Mouse (Mus musculus): ENCODE data around the gene Zfr. TPM values are rescaled to one million over a fixed set of nuclear protein-coding genes. Genes with fewer than 3 reads are reported as not detected.

Gene Zfr
- polyA plus RNA-seq, 1 experiment from 2014 or later = 38.1 TPM

DNA sequence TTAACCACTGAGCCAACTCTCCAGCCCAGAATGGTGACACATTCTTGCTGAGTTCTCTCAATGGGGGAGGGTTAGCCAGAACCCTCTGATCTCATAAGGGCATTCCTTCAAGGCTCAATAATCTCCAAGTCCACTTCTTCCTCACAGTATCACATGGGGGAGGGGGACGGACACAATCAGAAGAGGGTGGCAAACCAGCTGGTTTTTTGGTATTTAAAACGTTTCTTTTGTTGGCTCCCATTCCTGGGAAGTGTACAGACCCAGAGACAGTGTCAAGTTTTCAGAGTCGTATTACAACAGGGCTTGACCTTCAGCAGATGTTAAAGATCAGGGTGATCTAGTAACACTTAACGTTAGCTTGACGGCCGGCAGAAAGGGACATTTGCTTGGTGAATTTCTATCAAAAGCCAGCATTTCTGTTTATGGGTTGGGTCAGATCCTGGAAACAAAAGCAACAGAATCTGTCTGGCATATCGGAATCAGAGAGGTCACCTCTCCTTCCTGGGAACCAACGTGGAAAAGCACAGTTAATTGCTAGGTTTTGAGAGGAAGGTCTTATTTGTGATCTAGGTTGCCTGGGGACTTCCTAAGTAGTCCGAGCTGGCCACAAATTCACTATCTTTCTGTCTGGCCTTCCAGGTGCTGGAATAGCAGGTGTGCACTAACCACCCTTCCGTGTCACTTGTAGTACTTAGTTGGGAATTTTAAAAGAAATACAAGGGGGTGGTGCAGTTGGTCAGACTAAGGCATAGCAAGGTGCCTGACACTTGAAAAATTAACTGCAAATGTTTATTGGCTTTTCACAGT, 86.1 kb downstream of the Zfr start:
- Histone ChIP-seq H3K9me3 (replicated peaks; ENCODE audit: control insufficient read depth, low read length) (no peaks in the 10 kb centered on the region), H3K27me3 (ENCODE audit: control insufficient read depth, insufficient read depth, low read depth, low read length) (no peaks in the 10 kb centered on the region), H3K36me3 (ENCODE audit: control insufficient read depth, insufficient read depth) (no peaks in the 10 kb centered on the region), H3K27ac (ENCODE audit: low read length) (peak overlapping the region; percentile 99), H3K9ac (ENCODE audit: low read depth, low read length) (peak overlapping the region; percentile 69), H3K4me2 (ENCODE audit: low read depth, low read length) (peak overlapping the region; percentile 84), H3K4me3 (ENCODE audit: low read depth, low read length) (peak overlapping the region; percentile 67), H3K4me1 (ENCODE audit: control insufficient read depth, low read depth, low read length) (peaks cover 38% of the 10 kb centered on the region)
- WGBS (ENCODE audit: insufficient replicate concordance) = 34% methylated on average over 10 of the region's 10 CpGs
- no peak for ATAC-seq (ENCODE audit: low read depth)

DNA sequence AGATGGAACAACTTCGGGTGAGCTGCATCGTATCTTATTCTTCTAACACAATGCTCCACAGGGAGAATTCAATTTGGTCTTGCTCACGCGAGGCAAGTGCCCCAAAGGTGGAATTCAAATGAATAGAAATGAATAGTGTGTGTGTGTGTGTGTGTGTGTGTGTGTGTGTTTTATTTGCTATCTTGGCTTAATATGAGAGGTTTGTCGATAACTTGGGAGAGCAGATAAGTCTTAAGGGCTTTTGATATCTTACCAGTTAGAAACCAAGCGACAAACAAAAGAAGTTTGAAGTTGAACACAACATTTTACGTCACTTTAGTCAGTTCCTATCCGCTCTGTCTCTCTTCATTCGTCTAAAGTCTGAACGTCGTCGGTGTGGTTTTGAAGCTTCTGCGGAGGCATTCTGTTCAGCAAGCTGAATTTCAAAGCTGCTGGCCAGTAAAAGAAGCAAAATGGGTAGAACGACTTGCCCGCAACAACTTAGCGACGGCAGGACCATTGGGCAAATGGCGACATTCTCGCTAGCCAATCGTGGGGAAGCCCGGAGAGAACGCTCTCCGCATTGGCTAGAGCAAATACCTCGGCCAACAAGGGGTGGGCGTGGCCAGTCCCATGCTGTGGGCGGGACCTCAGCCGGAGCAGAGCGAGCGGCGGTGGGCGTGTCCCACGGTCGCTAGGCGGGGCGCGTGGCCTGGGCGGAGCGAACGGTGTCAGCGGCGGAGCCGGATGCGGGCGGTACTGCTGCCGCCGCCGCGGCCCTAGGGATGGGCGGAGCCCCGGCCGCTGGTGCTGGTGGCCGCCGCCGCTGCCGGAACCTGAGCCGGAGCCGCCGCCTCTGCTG, 86.9 kb downstream of the Zfr start, which contains the start of gene Mtmr12:
Mtmr12 (plus strand) TSS at position 710 of the 841 bp plus-strand sequence.
- Histone ChIP-seq H3K9ac (ENCODE audit: low read depth, low read length) (peak within 1 kb of the TSS; percentile 97), H3K27ac (ENCODE audit: low read length) (peak within 1 kb of the TSS; percentile 99), H3K27me3 (ENCODE audit: control insufficient read depth, insufficient read depth, low read depth, low read length) (no peaks in the 10 kb centered on the region), H3K4me2 (ENCODE audit: low read depth, low read length) (peak within 1 kb of the TSS; percentile 90), H3K36me3 (ENCODE audit: control insufficient read depth, insufficient read depth) (no peaks in the 10 kb centered on the region), H3K4me1 (ENCODE audit: control insufficient read depth, low read depth, low read length) (peaks cover 44% of the 10 kb centered on the region), H3K9me3 (replicated peaks; ENCODE audit: control insufficient read depth, low read length) (no peaks in the 10 kb centered on the region), H3K4me3 (ENCODE audit: low read depth, low read length) (peak within 1 kb of the TSS; percentile 93)
- under 1% methylated on average over 57 of the region's 58 CpGs for WGBS (ENCODE audit: insufficient replicate concordance)
- peak; percentile 93 for ATAC-seq (ENCODE audit: low read depth)

DNA sequence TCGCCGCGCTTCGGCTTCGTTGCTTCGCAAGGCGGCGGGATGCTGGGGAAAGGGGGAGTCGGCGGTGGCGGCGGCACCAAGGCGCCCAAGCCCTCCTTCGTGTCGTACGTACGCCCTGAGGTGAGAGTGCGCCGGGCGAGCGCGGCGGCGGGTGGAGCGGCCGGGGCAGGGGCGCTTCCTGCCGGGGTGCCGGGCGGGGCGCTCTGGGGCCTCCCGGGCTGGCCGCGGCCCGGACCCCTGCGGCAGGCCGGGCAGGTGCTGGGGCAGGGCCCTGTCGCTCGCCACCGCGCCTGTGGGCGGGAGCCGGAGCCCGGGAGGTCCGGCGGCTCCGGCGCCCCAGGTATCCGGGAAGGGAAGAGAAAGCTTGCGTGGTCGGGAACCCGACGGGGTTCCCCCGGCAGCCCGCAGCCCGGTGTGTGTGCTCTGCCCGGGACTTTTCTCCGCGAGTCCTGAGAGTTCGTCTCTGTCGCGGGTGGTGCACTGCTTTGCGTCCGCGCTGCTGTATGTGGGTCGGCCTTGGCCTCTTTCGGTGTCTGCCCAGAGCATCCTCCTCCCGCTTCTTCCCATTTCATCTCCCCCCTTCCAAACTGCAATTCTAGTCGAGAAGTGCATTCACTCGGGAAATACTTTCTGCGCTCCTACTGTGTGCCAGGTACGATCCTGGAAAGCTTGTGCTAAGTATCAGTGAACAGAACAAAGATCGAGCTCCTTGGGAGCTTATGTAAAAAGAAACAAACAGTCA, 87.7 kb downstream of the Zfr start:
- H3K36me3 ChIP-seq (ENCODE audit: control insufficient read depth, insufficient read depth) = no peaks in the 10 kb centered on the region
- peak; percentile 69 for ATAC-seq (ENCODE audit: low read depth)
- no peaks in the 10 kb centered on the region for H3K9me3 ChIP-seq (replicated peaks; ENCODE audit: control insufficient read depth, low read length)
- H3K4me3 ChIP-seq (ENCODE audit: low read depth, low read length) = peak overlapping the region; percentile 93
- H3K4me1 ChIP-seq (ENCODE audit: control insufficient read depth, low read depth, low read length) = peaks cover 49% of the 10 kb centered on the region
- H3K4me2 ChIP-seq (ENCODE audit: low read depth, low read length) = peak overlapping the region; percentile 90
- H3K9ac ChIP-seq (ENCODE audit: low read depth, low read length) = peak overlapping the region; percentile 97
- under 1% methylated on average over 64 of the region's 73 CpGs for WGBS (ENCODE audit: insufficient replicate concordance)
- H3K27me3 ChIP-seq (ENCODE audit: control insufficient read depth, insufficient read depth, low read depth, low read length) = no peaks in the 10 kb centered on the region
- H3K27ac ChIP-seq (ENCODE audit: low read length) = peak overlapping the region; percentile 94

DNA sequence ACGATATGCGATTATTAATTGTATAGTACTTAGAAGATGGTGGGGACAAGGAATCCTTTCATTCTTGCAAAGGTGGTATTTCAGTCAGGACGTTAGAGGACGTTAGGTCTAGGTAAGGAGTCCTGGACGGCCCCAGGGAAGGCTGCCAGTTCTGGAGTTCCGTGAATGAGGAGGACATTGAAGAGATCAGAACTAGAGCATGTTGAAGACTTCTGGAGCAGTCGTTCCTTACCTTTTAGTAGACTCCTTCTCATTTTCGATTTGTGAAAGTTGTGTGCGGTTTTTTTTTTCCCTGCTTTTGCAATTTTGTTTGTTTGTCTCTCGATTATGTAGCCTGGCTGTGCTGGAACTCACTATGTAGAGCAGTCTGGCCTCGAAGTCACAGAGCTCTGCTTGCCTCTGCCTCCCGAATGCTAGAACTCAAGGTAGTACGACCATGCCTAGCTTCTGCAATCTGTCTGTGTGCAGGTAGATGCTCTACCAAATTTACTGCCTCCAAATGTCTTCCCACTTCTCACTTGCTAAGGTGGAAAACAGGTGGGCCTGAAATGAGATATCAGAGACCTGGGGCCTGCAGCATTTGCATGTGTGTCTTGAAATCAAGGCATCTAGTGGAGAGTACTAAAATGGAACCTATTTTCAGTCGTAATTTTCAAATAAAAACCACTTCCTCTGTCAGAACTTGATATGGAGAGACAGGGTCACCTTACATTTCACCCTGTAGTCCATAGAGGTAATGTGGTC, 88.4 kb downstream of the Zfr start:
- H3K9me3 ChIP-seq (replicated peaks; ENCODE audit: control insufficient read depth, low read length) = no peaks in the 10 kb centered on the region
- 17% methylated on average over 14 of the region's 14 CpGs for WGBS (ENCODE audit: insufficient replicate concordance)
- peaks cover 51% of the 10 kb centered on the region for H3K4me1 ChIP-seq (ENCODE audit: control insufficient read depth, low read depth, low read length)
- peak overlapping the region; percentile 94 for H3K27ac ChIP-seq (ENCODE audit: low read length)
- ATAC-seq (ENCODE audit: low read depth) = no peak
- H3K36me3 ChIP-seq (ENCODE audit: control insufficient read depth, insufficient read depth) = no peaks in the 10 kb centered on the region
- H3K4me3 ChIP-seq (ENCODE audit: low read depth, low read length) = peak overlapping the region; percentile 93
- H3K27me3 ChIP-seq (ENCODE audit: control insufficient read depth, insufficient read depth, low read depth, low read length) = no peaks in the 10 kb centered on the region
- peak overlapping the region; percentile 97 for H3K9ac ChIP-seq (ENCODE audit: low read depth, low read length)
- H3K4me2 ChIP-seq (ENCODE audit: low read depth, low read length) = peak overlapping the region; percentile 90

DNA sequence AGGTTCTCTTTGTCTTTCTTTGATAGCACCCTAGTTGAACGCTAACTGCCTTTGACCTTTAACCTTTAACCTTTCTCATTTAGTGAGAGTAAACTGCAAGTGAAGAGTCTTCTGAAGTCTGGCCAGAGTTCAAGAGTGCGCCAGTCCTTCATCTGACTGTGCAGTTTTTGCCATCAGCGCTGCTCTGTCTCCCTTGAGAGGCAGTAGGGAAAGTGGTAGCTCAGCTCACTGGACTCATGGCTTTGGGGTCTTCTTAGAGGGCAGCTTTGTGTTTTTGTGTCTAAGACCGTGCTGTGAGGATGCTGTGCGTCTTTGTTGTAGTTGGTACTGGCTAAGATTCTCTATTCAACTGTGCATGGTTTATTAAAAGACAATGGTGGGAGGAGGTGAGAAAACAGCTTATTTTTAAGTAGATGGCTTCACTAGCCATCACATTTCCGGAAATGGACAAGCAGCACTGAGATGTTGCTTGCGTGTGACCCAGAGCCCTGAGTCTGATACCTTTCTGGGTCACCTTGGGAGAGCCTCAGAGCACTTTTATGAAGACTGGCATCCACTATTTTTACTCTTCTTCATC, 89.1 kb downstream of the Zfr start:
- Histone ChIP-seq H3K4me3 (ENCODE audit: low read depth, low read length) (no peak overlapping the region; the same call in 1 of the 2 replicates), H3K4me2 (ENCODE audit: low read depth, low read length) (peak overlapping the region; percentile 90), H3K36me3 (ENCODE audit: control insufficient read depth, insufficient read depth) (no peaks in the 10 kb centered on the region), H3K9ac (ENCODE audit: low read depth, low read length) (no peak overlapping the region; the same call in 1 of the 2 replicates), H3K4me1 (ENCODE audit: control insufficient read depth, low read depth, low read length) (peaks cover 53% of the 10 kb centered on the region), H3K27ac (ENCODE audit: low read length) (peak overlapping the region; percentile 35), H3K27me3 (ENCODE audit: control insufficient read depth, insufficient read depth, low read depth, low read length) (no peaks in the 10 kb centered on the region), H3K9me3 (replicated peaks; ENCODE audit: control insufficient read depth, low read length) (no peaks in the 10 kb centered on the region)
- WGBS (ENCODE audit: insufficient replicate concordance) = 59% methylated on average over 7 of the region's 7 CpGs
- ATAC-seq (ENCODE audit: low read depth) = no peak

DNA sequence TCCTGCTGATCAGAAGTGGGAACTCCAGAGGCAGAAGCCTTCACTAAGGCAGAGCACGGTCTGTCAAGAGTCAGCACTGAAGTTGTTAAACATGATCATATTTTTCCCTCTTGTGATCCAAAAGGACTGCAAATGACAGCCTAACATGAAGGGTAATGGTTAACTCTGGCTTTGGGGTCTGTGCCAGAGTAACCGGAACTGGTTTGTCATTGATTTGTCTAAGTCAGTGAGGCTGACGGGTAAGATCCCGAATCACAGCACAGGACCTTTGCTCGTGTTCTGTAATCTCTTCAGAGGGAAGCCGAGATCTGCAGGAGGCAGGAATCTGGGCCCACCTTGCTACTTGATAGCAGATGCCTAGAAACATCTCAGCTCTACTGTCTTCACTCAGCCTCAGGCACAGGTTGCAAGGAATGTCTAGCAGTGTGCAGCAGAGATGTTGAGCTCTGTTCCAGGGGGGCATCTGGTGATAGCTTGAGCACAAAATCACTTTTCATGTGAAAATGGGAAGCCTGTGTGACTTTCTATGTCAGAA, 90.0 kb downstream of the Zfr start:
- H3K9me3 ChIP-seq (replicated peaks; ENCODE audit: control insufficient read depth, low read length) = no peaks in the 10 kb centered on the region
- no peak overlapping the region for H3K9ac ChIP-seq (ENCODE audit: low read depth, low read length)
- no peaks in the 10 kb centered on the region for H3K27me3 ChIP-seq (ENCODE audit: control insufficient read depth, insufficient read depth, low read depth, low read length)
- H3K36me3 ChIP-seq (ENCODE audit: control insufficient read depth, insufficient read depth) = no peaks in the 10 kb centered on the region
- peaks cover 50% of the 10 kb centered on the region for H3K4me1 ChIP-seq (ENCODE audit: control insufficient read depth, low read depth, low read length)
- 62% methylated on average over 6 of the region's 6 CpGs for WGBS (ENCODE audit: insufficient replicate concordance)
- peak overlapping the region; percentile 52 for H3K27ac ChIP-seq (ENCODE audit: low read length)
- no peak overlapping the region for H3K4me3 ChIP-seq (ENCODE audit: low read depth, low read length)
- ATAC-seq (ENCODE audit: low read depth) = no peak
- peak overlapping the region; percentile 90 for H3K4me2 ChIP-seq (ENCODE audit: low read depth, low read length)

DNA sequence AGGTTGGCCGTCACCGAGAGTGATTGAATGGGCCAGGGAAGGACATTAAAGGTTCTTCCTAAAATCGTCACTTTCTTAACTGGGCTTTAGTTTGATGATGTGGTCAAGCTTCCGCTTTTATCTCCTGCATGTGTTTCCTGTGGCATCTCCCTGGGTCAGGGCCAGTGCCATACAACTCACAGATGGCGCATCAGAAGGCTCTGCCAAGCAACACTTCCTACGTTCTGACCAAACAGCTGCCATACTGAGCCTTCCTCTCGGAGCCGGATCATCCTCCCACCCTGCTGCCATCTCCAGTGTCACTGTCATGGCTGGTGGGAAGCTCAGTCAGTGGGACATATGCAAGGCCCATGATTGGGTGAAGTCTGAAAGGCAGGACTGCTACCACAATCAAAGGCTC, 93.9 kb downstream of the Zfr start:
- no peak for ATAC-seq (ENCODE audit: low read depth)
- H3K4me2 ChIP-seq (ENCODE audit: low read depth, low read length) = no peak overlapping the region
- H3K4me3 ChIP-seq (ENCODE audit: low read depth, low read length) = no peak overlapping the region
- no peaks in the 10 kb centered on the region for H3K27me3 ChIP-seq (ENCODE audit: control insufficient read depth, insufficient read depth, low read depth, low read length)
- 46% methylated on average over 8 of the region's 8 CpGs for WGBS (ENCODE audit: insufficient replicate concordance)
- no peak overlapping the region for H3K9ac ChIP-seq (ENCODE audit: low read depth, low read length)
- H3K27ac ChIP-seq (ENCODE audit: low read length) = no peak overlapping the region
- H3K4me1 ChIP-seq (ENCODE audit: control insufficient read depth, low read depth, low read length) = peaks cover 32% of the 10 kb centered on the region
- no peaks in the 10 kb centered on the region for H3K9me3 ChIP-seq (replicated peaks; ENCODE audit: control insufficient read depth, low read length)
- H3K36me3 ChIP-seq (ENCODE audit: control insufficient read depth, insufficient read depth) = no peaks in the 10 kb centered on the region

DNA sequence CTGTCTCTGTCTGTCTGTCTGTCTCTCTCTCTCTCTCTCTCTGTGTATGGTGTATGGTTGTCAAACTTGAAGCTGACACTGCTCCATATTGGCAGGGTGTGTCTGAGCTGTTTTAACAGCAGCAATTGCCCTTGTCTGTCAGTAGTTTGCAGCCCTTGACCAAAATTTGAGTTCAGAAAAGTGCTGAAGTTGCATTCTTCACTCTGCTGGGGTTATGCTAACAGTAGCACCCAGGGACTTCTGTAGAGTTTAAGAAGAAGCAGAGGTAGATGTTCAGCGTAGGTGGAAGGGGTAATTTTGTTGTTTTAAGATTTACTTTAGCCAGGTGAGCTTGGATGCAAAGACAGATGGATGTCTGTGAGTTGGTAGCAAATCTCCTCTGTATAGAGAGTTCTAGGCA, 94.6 kb downstream of the Zfr start:
- no peak overlapping the region for H3K9ac ChIP-seq (ENCODE audit: low read depth, low read length)

More for the DNA sequence above, 94.6 kb downstream of the Zfr start:
- H3K36me3 ChIP-seq (ENCODE audit: control insufficient read depth, insufficient read depth) = no peaks in the 10 kb centered on the region
- no peak overlapping the region for H3K4me2 ChIP-seq (ENCODE audit: low read depth, low read length)
- no peaks in the 10 kb centered on the region for H3K9me3 ChIP-seq (replicated peaks; ENCODE audit: control insufficient read depth, low read length)
- H3K27ac ChIP-seq (ENCODE audit: low read length) = no peak overlapping the region
- H3K4me3 ChIP-seq (ENCODE audit: low read depth, low read length) = no peak overlapping the region
- WGBS (ENCODE audit: insufficient replicate concordance) = 85% methylated on average over 1 of the region's 1 CpGs
- H3K27me3 ChIP-seq (ENCODE audit: control insufficient read depth, insufficient read depth, low read depth, low read length) = no peaks in the 10 kb centered on the region
- no peak for ATAC-seq (ENCODE audit: low read depth)
- peaks cover 30% of the 10 kb centered on the region for H3K4me1 ChIP-seq (ENCODE audit: control insufficient read depth, low read depth, low read length)

Measured in liver, embryonic 16.5 days (tissue).